Mouse (Mus musculus) hindlimb bud, embryonic 11.5 days (tissue): Measurements from ENCODE around the gene Cypt14.
"Not testable (repeated sequence)": the region's sequence is repeated elsewhere in the genome, so short reads cannot be mapped to it uniquely, and the experiment has no call there.

Experiments
- DNase-seq: peaks from one replicate; pipeline ENCODE4 v3.0.0-alpha.2; 2012; ENCODE audit warnings: low read depth, low spot score; ENCODE audit errors: extremely low spot score

The Cypt14 gene

GRCm38 (mm10) chrX:39863504-39863903 is at the start of gene Cypt14:
Cypt14 (minus strand) TSS chrX:39863604.
- DNase-seq = not testable (repeated sequence)
